Mouse (Mus musculus) kidney, adult 18-20 months (tissue): ENCODE measurements around the gene Tdrkh.
A peak's percentile ranks its signal among the peaks of the same experiment; 100 is the strongest.

ENCODE experiments used
- DNase-seq: peaks from one replicate; pipeline ENCODE4 v3.0.0; 2021

Tdrkh gene

DNA sequence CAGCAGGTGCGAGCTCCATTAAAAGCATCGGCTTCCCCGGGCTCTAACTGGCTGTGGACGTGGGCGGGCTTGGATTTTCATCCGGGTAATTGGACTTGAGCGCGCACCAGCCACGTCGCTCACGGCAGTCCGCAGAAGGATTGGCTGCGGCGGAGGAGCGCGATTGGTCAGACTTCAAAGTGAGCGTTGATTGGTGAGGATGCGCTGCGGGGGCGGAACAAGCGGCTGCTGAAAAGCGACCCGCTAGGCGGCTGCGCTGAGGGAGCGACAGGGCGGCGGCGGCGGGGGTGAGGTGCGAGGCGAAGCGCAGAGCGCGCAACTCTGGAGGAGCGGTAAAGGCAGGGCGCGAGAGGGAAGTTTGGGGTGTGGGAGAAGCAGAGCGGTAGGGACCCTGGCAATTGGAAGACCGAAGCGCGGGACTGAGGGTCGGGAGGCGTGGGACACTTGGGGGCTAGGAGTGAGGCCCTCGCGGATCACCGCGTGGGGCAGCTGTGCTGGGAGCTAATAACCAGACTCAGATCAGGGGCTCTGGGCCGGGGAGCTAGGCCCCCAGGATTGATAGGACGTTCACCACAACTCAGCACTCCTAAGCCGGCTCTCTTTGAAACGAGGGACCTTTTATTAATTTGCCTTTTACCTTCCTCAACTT is at the start of gene Tdrkh:
Gene Tdrkh (plus strand): TSS at position 243 of the 649 bp plus-strand sequence.
- DNase-seq = peak; percentile 90

DNA sequence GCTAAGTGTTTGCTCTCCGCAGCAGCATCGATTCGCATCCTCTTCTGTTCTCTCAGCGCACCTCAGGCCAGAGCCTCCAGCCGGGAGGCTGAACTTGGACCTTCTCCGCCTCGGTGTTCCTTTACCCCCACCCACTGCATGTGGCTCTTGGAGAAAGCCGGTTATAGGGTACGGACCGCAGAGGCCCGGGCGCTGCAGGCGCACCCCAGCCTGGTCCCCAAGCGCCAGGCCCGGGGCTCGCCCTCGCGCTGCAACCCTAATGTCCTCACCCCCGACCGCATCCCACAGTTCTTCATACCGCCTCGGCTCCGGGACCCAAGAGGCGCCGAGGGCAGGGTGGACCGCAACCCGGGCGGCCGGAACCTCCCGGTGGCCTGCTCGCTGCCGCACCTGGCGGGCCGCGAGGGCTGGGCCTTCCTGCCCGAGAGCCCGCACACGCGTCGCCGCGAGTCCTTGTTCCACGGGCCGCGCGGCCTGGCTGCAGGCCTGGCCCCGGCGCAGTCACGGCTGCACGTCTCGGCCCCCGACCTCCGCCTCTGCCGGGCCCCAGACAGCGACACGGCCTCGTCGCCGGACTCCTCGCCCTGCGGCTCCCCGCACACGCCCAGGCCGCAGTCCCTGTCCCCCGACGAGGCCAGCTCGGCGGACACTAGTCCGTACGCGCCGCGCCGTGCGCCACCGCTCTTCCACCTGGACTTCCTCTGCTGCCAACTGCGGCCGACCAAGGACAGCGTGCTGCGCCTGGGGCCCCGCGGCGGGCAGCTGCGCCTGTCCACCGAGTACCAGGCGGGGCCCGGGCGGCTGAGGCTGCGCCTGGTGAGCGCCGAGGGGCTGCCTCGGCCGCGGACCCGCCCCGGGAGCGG is 49.6 kb upstream of the Tdrkh start:
- peak; percentile 62 for DNase-seq

DNA sequence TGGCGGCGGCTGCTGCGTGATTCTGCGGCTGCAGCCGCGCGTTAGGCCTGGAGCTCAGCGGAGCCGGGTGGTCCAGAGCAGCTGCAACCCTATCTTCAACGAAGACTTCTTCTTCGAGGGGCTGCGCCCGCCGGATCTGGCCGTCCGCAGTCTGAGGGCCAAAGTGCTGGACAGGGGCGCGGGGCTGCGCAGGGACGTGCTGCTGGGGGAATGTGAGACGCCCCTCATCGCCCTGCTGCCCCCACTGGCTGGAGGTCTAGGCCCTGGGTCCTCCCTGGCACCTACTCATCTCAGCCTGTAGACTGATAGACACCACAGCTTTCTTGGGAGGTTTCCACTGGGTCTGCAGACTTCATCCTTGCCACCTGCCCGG is 48.9 kb upstream of the Tdrkh start:
- DNase-seq = no peak

DNA sequence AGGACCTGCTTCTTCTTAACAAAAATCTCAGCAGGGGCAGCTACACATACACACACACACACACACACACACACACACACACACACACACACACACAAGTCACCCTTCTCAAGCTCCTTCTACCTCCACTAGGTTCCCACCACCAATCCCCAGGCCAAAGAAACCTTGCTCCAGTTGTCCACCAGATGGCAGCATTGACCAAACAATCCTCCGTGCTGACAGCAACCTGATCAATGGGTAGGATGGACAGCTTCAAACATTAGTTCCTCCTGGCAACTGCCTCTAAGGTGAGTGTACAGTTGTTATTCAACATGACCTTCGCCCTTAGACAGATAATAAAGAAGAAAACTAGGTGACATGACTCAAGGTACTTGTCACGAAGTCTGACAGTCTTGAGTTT is 46.3 kb upstream of the Tdrkh start:
- peak; percentile 82 for DNase-seq

DNA sequence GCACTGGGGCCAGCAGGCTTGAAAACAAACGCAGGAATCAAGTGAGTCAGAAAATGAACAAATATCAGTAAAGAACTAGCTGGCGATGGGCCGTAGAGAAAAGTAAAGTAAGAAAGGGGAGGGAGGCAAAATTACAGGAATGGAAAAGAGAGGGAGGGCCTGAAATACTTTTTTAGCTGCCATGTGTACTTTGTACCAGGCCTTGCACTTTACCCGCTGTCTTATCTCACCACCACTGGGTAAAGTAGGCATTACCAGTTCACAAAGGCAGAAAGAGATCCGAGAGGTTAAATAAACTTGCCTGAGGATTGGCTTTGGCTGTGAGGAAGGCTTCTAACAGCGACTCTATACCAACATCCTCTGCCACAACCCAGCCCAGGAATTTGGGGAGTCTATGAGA is 45.6 kb upstream of the Tdrkh start:
- DNase-seq = peak; percentile 7

DNA sequence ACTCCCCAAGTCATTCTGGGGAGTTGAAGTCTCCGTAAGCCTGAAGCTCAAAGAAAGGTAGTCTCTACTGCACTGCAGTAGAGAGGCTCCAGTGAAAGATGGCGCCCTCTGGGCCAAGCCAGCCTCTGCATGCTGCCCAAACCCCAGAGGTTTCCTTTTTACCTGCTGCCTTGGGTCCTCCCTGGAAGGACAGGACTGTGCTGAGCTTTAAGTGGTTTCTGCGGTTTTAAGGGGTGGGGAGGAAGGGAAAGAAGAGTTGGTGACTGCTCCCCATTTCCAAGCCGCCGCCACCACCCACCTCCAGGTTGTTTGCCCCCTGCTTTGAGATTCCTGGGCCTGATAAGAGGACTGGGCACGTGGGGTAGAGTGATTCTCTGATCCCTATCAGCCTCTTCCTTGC is 44.4 kb upstream of the Tdrkh start:
- no peak for DNase-seq

DNA sequence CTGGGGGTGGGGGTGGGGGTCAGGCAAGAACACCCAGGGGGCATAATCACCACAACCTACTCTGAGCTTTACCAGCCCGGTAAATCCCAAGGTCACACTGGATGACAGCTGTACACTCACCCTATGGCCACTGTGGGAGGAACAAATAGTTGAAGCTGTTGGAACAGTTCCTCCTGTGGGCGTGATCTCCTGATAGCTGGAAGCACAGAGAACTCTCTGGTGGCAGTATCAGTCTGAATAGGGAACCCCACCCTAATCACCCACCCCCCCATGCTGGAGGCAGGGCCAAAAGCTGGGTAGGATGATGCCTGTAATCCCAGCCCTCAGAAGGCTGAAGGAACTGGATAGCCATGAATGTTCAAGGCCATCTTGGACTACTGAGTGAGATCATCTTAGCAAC is 43.4 kb upstream of the Tdrkh start:
- DNase-seq = no peak

DNA sequence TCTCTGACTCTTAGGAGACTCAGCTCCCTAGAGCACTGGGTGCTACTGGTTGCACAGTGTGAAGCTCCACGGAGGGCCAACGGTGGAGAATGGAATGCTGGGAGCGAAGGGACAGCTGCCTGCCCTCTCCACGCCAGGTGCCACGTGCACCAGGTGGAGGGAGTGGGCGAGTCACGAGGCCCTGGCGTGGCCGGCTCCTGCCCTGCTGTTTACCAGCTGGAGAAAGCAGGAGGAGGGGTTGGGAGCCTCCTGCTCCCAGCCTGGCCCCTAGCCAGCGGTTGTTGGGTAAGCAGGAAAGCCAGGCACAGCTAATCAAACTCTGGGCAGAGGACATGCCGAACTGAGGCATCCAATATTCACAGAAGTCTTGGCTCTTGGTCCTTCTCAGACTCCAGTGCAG is 41.4 kb upstream of the Tdrkh start:
- DNase-seq = peak; percentile 93

DNA sequence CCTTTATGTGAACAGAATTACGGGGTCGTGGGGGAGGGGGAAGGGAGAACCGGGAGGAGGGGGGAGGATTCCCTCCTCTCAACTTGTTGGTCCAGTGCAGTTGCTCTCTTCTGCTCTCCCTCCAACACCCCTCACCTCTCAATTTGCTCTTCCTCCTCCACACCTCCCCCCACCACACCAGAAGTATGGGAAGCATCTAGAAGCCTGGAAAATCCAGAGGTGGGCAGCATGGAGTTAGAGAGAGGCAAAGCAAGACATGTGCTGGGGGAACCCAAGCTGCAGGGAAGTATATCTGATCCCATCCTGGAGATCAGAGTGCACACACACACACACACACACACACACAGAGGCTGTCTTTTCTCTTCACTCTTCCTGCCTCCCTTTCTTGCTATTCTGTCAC is 41.0 kb upstream of the Tdrkh start:
- DNase-seq = no peak

DNA sequence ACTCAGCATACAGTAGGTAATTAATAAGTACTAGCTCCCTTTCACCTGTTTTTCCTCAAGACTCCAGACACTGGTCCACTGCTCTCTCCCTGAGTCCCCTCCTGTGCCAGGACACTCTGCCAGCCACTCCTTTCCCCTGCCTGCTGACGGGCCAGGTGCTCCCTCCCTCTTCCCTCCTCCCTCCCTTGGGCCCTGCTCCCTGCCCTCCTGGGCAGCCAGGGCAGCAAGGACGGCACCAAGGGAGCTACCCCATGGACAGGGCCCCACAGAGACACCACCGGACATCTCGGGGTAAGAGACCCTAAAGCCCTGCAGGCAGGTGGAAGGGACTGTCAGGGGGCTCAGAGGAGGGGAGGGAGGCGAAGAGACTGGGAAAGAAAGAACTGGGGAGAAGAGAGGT is 40.4 kb upstream of the Tdrkh start, which contains the start of gene Rorc:
Gene Rorc (plus strand): TSS at position 154 of the 400 bp plus-strand sequence.
- DNase-seq = peak; percentile 77

DNA sequence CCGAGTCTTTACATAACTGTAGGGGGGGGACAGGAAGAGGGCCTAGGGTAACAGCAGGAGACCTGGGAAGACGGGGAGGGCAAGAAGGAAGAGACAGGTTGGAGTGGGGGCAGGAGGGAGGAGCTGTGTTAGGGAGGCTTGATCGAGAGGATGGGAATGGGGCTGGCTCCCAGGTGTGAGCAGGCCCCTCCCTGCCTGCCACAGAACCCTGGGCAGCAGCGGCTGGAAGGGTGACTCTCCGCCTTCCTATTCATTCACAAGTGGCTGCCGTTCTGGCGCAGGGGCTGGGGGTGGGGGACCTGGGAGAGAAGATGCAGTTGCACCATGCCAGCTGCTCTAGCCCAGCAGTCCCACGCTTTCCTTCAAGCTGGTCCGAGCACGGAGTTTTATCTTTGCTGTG is 40.0 kb upstream of the Tdrkh start:
- no peak for DNase-seq

DNA sequence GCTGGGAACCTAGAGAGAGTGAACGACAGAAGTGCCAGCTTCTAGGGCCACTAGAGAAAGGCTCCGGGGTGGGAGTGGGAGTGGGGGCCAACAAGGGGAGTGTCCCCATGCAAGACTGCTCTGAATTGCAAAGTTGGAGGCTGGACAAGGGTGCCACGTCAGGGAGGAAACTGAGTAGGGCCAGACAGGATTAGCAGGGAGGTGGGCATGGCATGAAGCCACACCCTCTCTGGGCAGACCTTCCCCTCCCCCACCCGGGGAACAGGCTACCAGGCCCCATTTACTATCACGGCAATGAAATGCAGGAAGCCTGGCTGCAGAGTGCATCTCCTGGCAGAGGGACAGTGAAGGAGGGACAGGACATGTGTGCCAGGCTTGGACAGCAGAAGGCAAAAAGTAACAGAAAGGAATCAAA is 39.5 kb upstream of the Tdrkh start:
- DNase-seq = peak; percentile 59

DNA sequence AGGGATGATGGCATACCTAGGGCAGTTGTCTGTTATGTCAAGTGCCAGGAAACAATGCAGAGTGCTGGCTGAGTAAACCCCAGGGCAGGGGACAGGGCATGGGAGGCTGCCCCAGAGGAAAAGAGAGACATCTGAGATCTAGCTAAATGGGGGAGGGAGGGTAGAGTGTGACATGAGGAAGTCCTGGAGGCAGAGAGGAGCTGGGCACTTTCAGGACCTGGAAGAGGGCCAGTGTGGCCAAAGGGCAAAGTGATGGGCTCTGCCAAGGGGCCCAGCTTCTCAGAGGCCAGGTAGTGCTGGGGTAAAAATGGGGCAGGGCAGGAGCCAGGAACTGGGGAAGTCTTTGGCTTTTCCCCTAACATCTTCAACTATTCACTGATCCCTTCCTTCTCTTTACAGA is 38.4 kb upstream of the Tdrkh start:
- peak; percentile 75 for DNase-seq

DNA sequence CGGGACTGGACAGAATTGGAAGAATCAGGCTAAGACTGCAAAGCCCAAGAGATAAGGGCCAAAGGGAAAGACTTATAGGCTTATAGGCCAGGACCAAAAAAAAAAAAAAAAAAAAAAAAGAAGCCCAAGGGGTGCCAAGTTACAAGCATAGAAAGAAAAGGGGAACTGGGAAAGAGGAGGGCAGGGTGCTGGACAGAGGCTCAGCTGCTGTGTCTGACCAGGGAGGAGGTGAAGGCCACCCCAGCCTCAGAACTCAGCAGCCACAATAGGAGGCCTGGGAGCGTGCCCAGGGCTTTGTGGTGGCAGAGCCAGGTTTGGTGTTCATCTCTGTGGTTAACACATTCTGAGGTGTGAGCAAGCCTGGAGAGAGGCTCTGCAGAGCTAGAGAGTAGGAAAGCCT is 37.9 kb upstream of the Tdrkh start:
- DNase-seq = no peak

DNA sequence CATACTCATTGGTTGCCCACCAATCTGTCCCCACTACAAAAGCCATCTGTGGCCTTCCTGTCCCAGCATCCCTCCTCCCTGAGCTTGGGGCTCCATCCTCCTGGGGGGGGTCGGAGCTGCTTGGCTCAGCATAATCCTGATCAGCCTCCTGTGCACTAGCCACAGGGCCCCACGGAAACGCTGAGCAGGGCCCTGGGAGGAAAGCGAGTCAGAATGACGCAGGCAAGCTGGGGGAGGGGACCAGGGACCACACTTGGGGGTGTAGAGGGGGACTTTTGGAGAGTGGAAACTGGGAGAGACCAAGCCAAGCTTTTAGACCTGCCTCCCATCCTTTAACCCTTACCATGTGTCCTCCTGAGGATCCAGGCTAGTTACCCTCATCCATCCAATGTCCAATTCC is 37.2 kb upstream of the Tdrkh start:
- no peak for DNase-seq

DNA sequence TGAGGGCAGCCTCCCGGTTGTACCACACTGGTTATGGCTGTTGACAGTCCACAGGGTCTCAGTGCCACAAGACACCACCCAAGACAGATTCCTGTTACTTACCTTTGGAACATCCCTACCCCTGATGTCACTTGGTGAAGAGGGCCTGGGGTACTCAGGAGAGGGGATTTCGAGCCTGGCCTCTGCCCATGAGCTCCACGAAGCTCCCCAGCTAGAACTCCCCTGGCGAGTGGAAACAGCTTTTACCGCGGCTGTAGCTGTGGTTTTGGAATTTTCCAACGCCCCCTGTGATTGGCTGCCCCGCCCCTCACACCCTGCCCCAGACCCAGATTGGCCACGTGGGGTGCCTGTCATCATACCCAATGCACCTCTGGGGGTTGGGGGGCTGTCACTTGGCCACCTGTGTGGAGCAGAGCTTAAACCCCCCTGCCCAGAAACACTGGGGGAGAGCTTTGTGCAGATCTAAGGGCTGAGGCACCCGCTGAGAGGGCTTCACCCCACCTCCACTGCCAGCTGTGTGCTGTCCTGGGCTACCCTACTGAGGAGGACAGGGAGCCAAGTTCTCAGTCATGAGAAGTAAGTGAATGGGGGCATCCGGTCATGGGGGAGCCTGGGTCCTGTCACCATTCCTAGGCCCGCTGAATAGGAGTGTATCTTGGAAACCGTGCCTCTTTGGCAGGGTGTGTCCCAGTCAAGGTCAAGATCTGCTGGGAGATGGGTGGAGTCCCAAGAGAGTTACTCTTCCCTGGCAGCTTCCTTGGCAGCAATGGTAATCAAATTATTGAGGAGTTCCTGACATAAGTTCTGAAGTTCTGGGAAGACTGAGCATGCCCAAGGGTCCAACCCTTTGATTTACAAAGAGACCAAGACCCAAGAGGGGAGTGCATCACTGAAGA is 35.8 kb upstream of the Tdrkh start:
- DNase-seq = no peak

DNA sequence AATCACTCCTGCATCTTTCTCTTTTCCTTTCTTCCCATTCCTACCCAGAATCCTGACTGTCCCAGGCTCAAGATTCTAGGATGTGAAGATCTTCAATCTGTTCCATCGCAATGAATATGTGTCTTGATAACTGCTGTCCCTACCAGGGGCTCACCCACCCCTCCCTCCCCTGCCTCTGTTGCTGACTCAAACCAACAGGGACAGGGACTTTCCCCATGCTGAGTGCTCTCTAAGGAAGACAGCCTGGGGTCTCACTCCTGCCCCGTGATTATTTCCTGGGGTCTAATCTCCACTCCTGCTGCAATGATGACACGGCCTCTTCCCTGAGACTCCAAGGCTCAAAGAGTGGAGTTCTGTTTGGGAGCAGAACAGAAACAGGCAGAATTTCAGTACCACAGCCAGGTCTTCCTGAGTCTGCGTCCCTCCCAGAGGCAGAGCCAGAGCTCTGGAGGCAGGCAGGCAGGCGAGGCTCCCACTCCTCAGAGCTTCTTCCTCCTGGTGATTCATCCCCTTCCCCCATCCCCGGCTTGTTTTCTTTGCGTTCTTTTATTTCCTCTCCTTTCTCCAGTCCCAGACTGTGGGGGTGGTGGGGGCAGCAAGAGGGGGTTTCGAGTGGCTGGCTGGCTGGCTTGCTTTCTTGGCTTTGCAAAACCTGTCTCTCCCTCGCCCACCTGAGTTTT is 33.1 kb upstream of the Tdrkh start:
- no peak for DNase-seq

DNA sequence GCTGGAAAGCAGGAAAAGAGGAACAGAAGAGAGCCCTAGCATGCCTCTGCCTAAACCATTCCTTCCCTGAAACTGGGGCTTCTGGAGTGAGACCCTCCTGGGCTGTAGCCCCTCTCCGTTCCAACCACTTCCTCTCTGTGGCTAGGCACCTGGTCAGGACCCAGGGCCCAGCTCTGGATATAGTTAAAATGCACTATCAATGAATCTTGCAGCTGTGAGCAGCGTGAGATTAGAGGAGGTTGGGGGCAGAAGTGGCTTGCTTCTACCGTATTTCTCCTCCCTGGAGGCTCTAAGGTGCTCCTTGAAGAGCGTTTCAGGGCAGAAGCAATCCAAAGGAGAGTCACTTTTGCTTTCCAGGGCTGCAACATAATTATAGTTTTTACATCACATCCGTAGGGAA is 30.8 kb upstream of the Tdrkh start:
- no peak for DNase-seq

DNA sequence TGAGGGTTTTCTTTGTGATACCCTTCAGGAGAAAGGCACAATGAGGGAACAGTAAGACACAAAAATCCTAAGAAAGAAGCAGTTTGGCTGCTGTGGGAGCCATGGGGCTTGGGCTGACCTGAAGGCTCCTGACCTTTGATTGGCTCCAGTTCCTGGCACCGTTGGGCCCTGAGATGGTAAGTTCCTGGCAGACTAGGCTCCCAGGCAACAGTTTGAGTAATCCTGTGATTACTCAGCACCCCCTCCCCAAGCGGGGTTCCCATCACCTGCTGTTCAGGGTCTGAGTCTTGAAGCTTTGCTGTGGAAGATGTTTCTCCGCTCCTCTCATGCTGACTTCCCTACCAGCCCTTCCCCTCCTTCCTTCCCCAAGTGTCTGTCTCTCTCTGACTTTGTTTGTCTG is 29.6 kb upstream of the Tdrkh start:
- no peak for DNase-seq

DNA sequence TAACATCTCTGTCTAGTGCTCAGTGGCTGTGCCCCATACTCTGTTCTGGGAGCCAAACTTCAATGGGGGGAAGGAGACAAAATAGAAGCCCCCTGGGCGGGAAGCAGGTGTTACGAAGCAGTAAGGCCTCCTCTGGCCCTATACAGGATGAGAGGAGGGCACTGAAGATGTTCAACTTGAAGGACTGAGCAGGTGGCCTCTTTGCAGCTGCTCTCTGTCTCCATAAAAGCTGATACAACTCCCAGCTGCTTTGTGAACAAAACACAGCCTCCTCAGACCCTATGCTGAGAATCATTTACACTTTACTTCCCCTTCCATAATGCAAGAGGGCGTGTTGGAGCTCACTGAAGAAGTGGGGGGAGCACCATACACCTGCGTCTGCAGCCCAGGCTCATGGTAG is 26.4 kb upstream of the Tdrkh start:
- no peak for DNase-seq

DNA sequence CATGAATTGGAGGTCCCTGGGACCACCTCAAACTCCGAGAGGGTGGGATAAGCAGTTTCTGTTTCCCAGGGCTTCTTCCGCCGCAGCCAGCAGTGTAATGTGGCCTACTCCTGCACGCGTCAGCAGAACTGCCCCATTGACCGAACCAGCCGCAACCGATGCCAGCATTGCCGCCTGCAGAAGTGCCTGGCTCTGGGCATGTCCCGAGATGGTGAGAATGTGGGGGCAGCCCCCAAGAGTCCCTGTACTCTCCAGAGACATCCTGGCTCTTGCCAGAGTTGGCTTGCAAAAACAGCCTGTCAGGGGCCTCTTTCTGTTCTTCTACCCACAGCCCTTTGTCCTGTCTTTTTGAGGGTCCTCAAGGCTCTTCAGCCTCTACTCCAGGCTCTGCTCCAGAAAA is 25.7 kb upstream of the Tdrkh start:
- no peak for DNase-seq

DNA sequence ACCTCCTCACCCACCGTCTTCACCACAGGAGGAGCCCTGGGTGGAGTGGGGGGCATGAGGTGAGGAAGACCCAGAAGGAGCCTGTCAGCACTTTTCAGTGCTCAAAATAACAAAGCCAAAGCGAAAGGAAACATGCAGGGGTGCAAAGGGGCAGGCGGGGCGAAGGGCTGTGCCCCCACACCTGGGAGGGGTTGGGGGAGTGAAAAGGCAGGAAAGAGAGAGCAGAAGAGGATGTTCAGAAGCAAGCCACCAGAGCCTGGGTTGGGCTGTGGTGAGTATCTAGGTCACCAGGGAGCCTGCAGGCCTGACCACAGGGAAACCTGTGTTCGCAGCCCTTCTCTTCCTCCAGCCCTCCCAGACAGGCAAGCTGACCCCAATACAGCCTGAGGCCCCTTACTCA is 25.0 kb upstream of the Tdrkh start:
- DNase-seq = no peak

DNA sequence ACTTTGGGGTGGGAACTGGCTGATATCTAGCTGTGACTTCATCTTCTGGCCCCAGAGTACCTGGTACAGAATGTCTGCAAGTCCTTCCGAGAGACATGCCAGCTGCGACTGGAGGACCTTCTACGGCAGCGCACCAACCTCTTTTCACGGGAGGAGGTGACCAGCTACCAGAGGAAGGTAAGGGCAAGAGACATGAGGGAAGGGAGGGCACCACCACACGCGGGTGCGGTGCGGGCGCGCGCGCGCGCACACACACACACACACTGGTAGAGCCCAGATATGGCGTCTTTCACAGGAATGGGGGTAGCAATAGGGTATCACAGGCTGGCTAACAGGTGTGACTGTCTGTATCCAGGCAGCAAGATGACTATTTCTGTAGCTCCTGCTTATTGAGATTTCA is 23.7 kb upstream of the Tdrkh start:
- no peak for DNase-seq
